Comparison of ENCODE assay signal across 8 mouse cellular contexts in the genomic region with DNA sequence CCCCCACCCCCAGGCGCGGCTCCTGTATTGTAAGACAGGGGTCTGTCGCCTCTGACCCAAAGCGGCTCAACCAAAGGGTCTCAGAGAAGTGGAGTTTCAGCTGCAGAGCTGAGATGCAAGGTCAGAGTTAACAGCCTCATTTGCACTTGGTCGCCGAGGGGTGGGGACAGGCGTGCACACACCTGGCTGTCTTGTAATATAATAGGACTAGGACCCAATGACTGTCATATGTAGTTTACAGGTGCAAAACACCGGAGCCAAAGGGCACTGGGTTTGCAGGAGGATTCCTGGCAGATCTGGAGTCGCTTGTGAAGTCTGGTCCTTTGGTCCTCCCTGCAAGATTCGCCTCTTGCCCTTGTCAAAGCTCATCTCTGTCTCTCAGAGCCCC. TPM values are rescaled to one million over a fixed set of nuclear protein-coding genes. Genes with fewer than 3 reads are reported as not detected.
A peak's percentile ranks its signal among the peaks of the same experiment; 100 is the strongest.
DNase-seq lines count a peak whose midpoint lies in the region; ATAC-seq and TF ChIP-seq lines count a peak whose summit lies in the region.

No protein-coding gene starts in this region.

- no peak for TF ChIP-seq POLR2A in spleen, adult 2 months (IDR thresholded peaks at IDR 0.05; ENCODE audit: low read depth, low read length)

- no peaks in the 10 kb centered on the region for H3K4me1 ChIP-seq in spleen, adult 2 months (ENCODE audit: control insufficient read depth, insufficient read depth, insufficient read length)
- H3K4me1 ChIP-seq in heart, embryonic 16.5 days (ENCODE audit: control insufficient read depth, insufficient read depth, low read length) = peaks cover 7% of the 10 kb centered on the region; the same call in 1 of the 2 replicates
- peaks cover 9% of the 10 kb centered on the region; the same call in 1 of the 2 replicates for H3K4me1 ChIP-seq in limb, embryonic 12.5 days (replicated peaks)
- H3K4me1 ChIP-seq in stomach, embryonic 14.5 days (ENCODE audit: control insufficient read depth, insufficient read depth, low read length) = no peaks in the 10 kb centered on the region

- peak overlapping the region; percentile 87 for H3K9ac ChIP-seq in heart, embryonic 16.5 days (ENCODE audit: low read length)
- peak overlapping the region; percentile 70 for H3K9ac ChIP-seq in limb, embryonic 12.5 days (replicated peaks)
- H3K9ac ChIP-seq in stomach, embryonic 14.5 days (replicated peaks; ENCODE audit: low read depth, low read length) = peak overlapping the region; percentile 67

- H3K27ac ChIP-seq in spleen, adult 2 months (ENCODE audit: insufficient read depth, low read length) = no peak overlapping the region
- no peak overlapping the region; the same call in 1 of the 2 replicates for H3K27ac ChIP-seq in heart, embryonic 16.5 days (ENCODE audit: low read length)
- no peak overlapping the region for H3K27ac ChIP-seq in limb, embryonic 12.5 days
- no peak overlapping the region for H3K27ac ChIP-seq in stomach, embryonic 14.5 days (ENCODE audit: low read length)

- H3K36me3 ChIP-seq in spleen, adult 2 months (ENCODE audit: control insufficient read depth, insufficient read depth, low read length) = no peaks in the 10 kb centered on the region
- no peaks in the 10 kb centered on the region for H3K36me3 ChIP-seq in heart, embryonic 16.5 days (ENCODE audit: control insufficient read depth, insufficient read depth)
- H3K36me3 ChIP-seq in limb, embryonic 12.5 days = no peaks in the 10 kb centered on the region
- H3K36me3 ChIP-seq in stomach, embryonic 14.5 days (ENCODE audit: control insufficient read depth, insufficient read depth, low read length) = no peaks in the 10 kb centered on the region

- H3K27me3 ChIP-seq in spleen, adult 2 months (ENCODE audit: control insufficient read depth, insufficient read depth, low read length) = peaks cover 5% of the 10 kb centered on the region; the same call in 1 of the 2 replicates
- H3K27me3 ChIP-seq in heart, embryonic 16.5 days (ENCODE audit: control insufficient read depth, insufficient read depth, low read length) = 0 out of 2 replicates have a peak, but pooled peaks cover 2% of the 10 kb centered on the region
- H3K27me3 ChIP-seq in limb, embryonic 12.5 days = peaks cover 64% of the 10 kb centered on the region
- H3K27me3 ChIP-seq in stomach, embryonic 14.5 days (ENCODE audit: control insufficient read depth, insufficient read depth, low read length) = no peaks in the 10 kb centered on the region; the same call in 1 of the 2 replicates

- 6% methylated on average over 10 of the region's 10 CpGs for WGBS in spleen, adult 2 months
- WGBS in heart, embryonic 16.5 days = 6% methylated on average over 10 of the region's 10 CpGs
- 4% methylated on average over 10 of the region's 10 CpGs for WGBS in limb, embryonic 12.5 days
- WGBS in stomach, embryonic 14.5 days = 5% methylated on average over 10 of the region's 10 CpGs

- peak overlapping the region; percentile 91 for H3K4me2 ChIP-seq in heart, embryonic 16.5 days (ENCODE audit: low read depth, low read length)
- peak overlapping the region; percentile 99 for H3K4me2 ChIP-seq in limb, embryonic 12.5 days
- peak overlapping the region; percentile 98 for H3K4me2 ChIP-seq in stomach, embryonic 14.5 days (replicated peaks; ENCODE audit: low read depth, low read length)

- peak overlapping the region; percentile 69 for H3K4me3 ChIP-seq in spleen, adult 2 months (ENCODE audit: extremely low read depth, insufficient read depth, insufficient read length)
- H3K4me3 ChIP-seq in heart, embryonic 16.5 days (ENCODE audit: low read length) = peak overlapping the region; percentile 80
- peak overlapping the region; percentile 66 for H3K4me3 ChIP-seq in limb, embryonic 12.5 days (replicated peaks)
- peak overlapping the region; percentile 74 for H3K4me3 ChIP-seq in stomach, embryonic 14.5 days (ENCODE audit: low read depth, low read length)

- DNase-seq in spleen, adult 2 months (ENCODE audit: low read depth in 1 of 2, low spot score in 2 of 2) = no peak
- no peak for DNase-seq in spleen, adult 12 weeks (ENCODE audit: low spot score)
- no peak for DNase-seq in cerebellum, adult 18-20 months
- no peak for DNase-seq in urinary bladder, postnatal 4 days (ENCODE audit: low spot score in 2 of 2)
- DNase-seq in Muller cell, postnatal 12 days (ENCODE audit: inconsistent ontology term) = no peak

- no peaks in the 10 kb centered on the region for H3K9me3 ChIP-seq in heart, embryonic 16.5 days (replicated peaks; ENCODE audit: control insufficient read depth, low read length)
- no peaks in the 10 kb centered on the region for H3K9me3 ChIP-seq in limb, embryonic 12.5 days
- no peaks in the 10 kb centered on the region for H3K9me3 ChIP-seq in stomach, embryonic 14.5 days (ENCODE audit: control insufficient read depth, low read depth, low read length)

- no peak for TF ChIP-seq CTCF in spleen, adult 2 months (IDR thresholded peaks at IDR 0.05; ENCODE audit: extremely low read depth, insufficient read depth, insufficient read length, insufficient replicate concordance)

- no peak for ATAC-seq in heart, embryonic 16.5 days (replicated peaks; ENCODE audit: extremely low read depth, insufficient read depth, low FRiP score)
- ATAC-seq in limb, embryonic 12.5 days (ENCODE audit: insufficient number of reproducible peaks, insufficient read depth, low FRiP score, low TSS enrichment, low read depth) = no peak
- no peak for ATAC-seq in stomach, embryonic 14.5 days (ENCODE audit: insufficient number of reproducible peaks, insufficient read depth, low FRiP score, low read depth)

RNA-seq across cellular contexts. Expression of gene Phactr2, which starts 0.3 kb away (rescaled TPM):
- 3.5 and 4.1 TPM in 2 replicates for polyA plus RNA-seq in spleen, adult 2 months (2012; rRNA removed)
- 55.5 and 57.1 TPM in 2 replicates for polyA plus RNA-seq in heart, embryonic 16.5 days (2015; fragmentation: Nextera tagmentation; extraction: Ambion mirVana)
- polyA plus RNA-seq in limb, embryonic 12.5 days (2016; fragmentation: Nextera tagmentation; extraction: Ambion mirVana) = 21.7 and 23.5 TPM in 2 replicates
- 48.8 and 50.0 TPM in 2 replicates for polyA plus RNA-seq in stomach, embryonic 14.5 days (2014; fragmentation: Nextera tagmentation; extraction: Ambion mirVana)

RNA-seq across cellular contexts. Expression of gene Fuca2, which starts 24.8 kb away (rescaled TPM):
- 11.1 and 12.5 TPM in 2 replicates for polyA plus RNA-seq in spleen, adult 2 months (2012; rRNA removed)
- 91.7 and 94.5 TPM in 2 replicates for polyA plus RNA-seq in heart, embryonic 16.5 days (2015; fragmentation: Nextera tagmentation; extraction: Ambion mirVana)
- polyA plus RNA-seq in limb, embryonic 12.5 days (2016; fragmentation: Nextera tagmentation; extraction: Ambion mirVana) = 27.8 and 31.2 TPM in 2 replicates
- polyA plus RNA-seq in stomach, embryonic 14.5 days (2014; fragmentation: Nextera tagmentation; extraction: Ambion mirVana) = 59.0 and 63.8 TPM in 2 replicates
